In genomic region chr6:69578416-69578815, GRCm38 (mm10) we compare ENCODE assay signal across 25 mouse cellular contexts.
A peak's percentile ranks its signal among the peaks of the same experiment; 100 is the strongest.
DNase-seq lines count a peak whose midpoint lies in the region; ATAC-seq and TF ChIP-seq lines count a peak whose summit lies in the region.
"Had no signal": no experiment of that assay in that cellular context is flagged by ENCODE, and none has a peak within 500 bp of the region (broad histone marks: within the 10 kb centered on the region; RNA-seq: fewer than 3 reads in every experiment).

No protein-coding gene starts in this region.

- no peak overlapping the region for H3K27ac ChIP-seq in forebrain, postnatal 0 days (ENCODE audit: low read depth, low read length)
- H3K27ac ChIP-seq in forebrain, embryonic 14.5 days (ENCODE audit: low read depth, low read length): no peak overlapping the region
- no peak overlapping the region for H3K27ac ChIP-seq in layer of hippocampus, adult 2 months
- no peak overlapping the region for H3K27ac ChIP-seq in midbrain, postnatal 0 days (ENCODE audit: low read depth, low read length)
- H3K27ac ChIP-seq in midbrain, embryonic 10.5 days (replicated peaks): no peak overlapping the region
- H3K27ac ChIP-seq: embryonic facial prominence, embryonic 12.5 days; embryonic facial prominence, embryonic 15.5 days; forebrain, embryonic 15.5 days; heart, adult 2 months; heart, embryonic 10.5 days; heart, embryonic 13.5 days; hindbrain, embryonic 14.5 days had no signal

- TF ChIP-seq CTCF in forebrain, postnatal 0 days (IDR thresholded peaks at IDR 0.05; ENCODE audit: low read depth): 0 out of 2 replicates have a peak, but pooled peaks have one; percentile 10
- peak; percentile 34 for TF ChIP-seq CTCF in layer of hippocampus, adult 2 months (conservative IDR thresholded peaks at IDR 0.05)
- TF ChIP-seq CTCF in midbrain, postnatal 0 days (IDR thresholded peaks at IDR 0.05): peak; percentile 37; the same call in 1 of the 2 replicates

- H3K27me3 ChIP-seq in forebrain, postnatal 0 days (ENCODE audit: insufficient read depth, low read length): no peaks in the 10 kb centered on the region
- no peaks in the 10 kb centered on the region for H3K27me3 ChIP-seq in forebrain, embryonic 14.5 days (replicated peaks; ENCODE audit: control insufficient read depth, insufficient read depth, low read length)
- H3K27me3 ChIP-seq in midbrain, postnatal 0 days (ENCODE audit: insufficient read depth, low read length): no peaks in the 10 kb centered on the region
- no peaks in the 10 kb centered on the region for H3K27me3 ChIP-seq in midbrain, embryonic 10.5 days (ENCODE audit: low read depth, poor library complexity, severe bottlenecking)
- H3K27me3 ChIP-seq: embryonic facial prominence, embryonic 12.5 days; embryonic facial prominence, embryonic 15.5 days; forebrain, embryonic 15.5 days; heart, embryonic 13.5 days; Patski had no signal

- no peak for ATAC-seq in forebrain, postnatal 0 days
- no peak for ATAC-seq in forebrain, embryonic 14.5 days
- ATAC-seq in midbrain, postnatal 0 days (ENCODE audit: low FRiP score): no peak
- ATAC-seq: forebrain, embryonic 15.5 days; Patski had no signal

- H3K4me1 ChIP-seq in forebrain, postnatal 0 days (ENCODE audit: insufficient read depth): no peaks in the 10 kb centered on the region
- H3K4me1 ChIP-seq in forebrain, embryonic 14.5 days (ENCODE audit: control insufficient read depth, insufficient read depth, low read length): no peaks in the 10 kb centered on the region
- no peaks in the 10 kb centered on the region for H3K4me1 ChIP-seq in midbrain, postnatal 0 days (ENCODE audit: insufficient read depth, low read length)
- no peaks in the 10 kb centered on the region for H3K4me1 ChIP-seq in midbrain, embryonic 10.5 days
- H3K4me1 ChIP-seq: embryonic facial prominence, embryonic 12.5 days; embryonic facial prominence, embryonic 15.5 days; forebrain, embryonic 15.5 days; heart, embryonic 10.5 days; heart, embryonic 13.5 days had no signal

- 81% methylated on average over 2 of the region's 2 CpGs for WGBS in forebrain, postnatal 0 days
- WGBS in forebrain, embryonic 14.5 days: 77% methylated on average over 2 of the region's 2 CpGs
- WGBS in midbrain, postnatal 0 days: 84% methylated on average over 2 of the region's 2 CpGs
- 80% methylated on average over 2 of the region's 2 CpGs for WGBS in midbrain, embryonic 10.5 days

- no peak for DNase-seq in forebrain, postnatal 0 days
- no peak for DNase-seq in forebrain, embryonic 14.5 days (ENCODE audit: low spot score)
- DNase-seq in layer of hippocampus, adult 2 months (ENCODE audit: low spot score in 2 of 2): no peak
- DNase-seq in layer of hippocampus, adult 11-12 months (ENCODE audit: low spot score): no peak
- DNase-seq in midbrain, postnatal 0 days (ENCODE audit: low spot score): no peak
- no peak for DNase-seq in midbrain, embryonic 10.5 days (ENCODE audit: low spot score)
- DNase-seq: adrenal gland, adult 2 months; adrenal gland, postnatal 14 days; cerebellum, adult 11 months; cerebellum, adult 2 months; cerebellum, adult 9-11 months; cerebellum, postnatal 25 days; gastrocnemius, postnatal 10 days; gastrocnemius, postnatal 36 days; heart, adult 2 months; heart, postnatal 14 days; heart, postnatal 4 days had no signal

- H3K4me3 ChIP-seq in forebrain, postnatal 0 days (ENCODE audit: low read depth, low read length): no peak overlapping the region
- H3K4me3 ChIP-seq in forebrain, embryonic 14.5 days (ENCODE audit: low read depth, low read length): no peak overlapping the region
- H3K4me3 ChIP-seq in layer of hippocampus, adult 2 months: no peak overlapping the region
- H3K4me3 ChIP-seq in midbrain, postnatal 0 days (ENCODE audit: low read depth, low read length): no peak overlapping the region
- no peak overlapping the region for H3K4me3 ChIP-seq in midbrain, embryonic 10.5 days
- H3K4me3 ChIP-seq: embryonic facial prominence, embryonic 12.5 days; embryonic facial prominence, embryonic 15.5 days; forebrain, embryonic 15.5 days; heart, adult 2 months; heart, embryonic 10.5 days; heart, embryonic 13.5 days had no signal

- no peak overlapping the region for H3K9ac ChIP-seq in forebrain, postnatal 0 days
- H3K9ac ChIP-seq in forebrain, embryonic 14.5 days (ENCODE audit: low read length): no peak overlapping the region
- no peak overlapping the region for H3K9ac ChIP-seq in midbrain, postnatal 0 days (replicated peaks; ENCODE audit: low read length, poor library complexity, severe bottlenecking)
- H3K9ac ChIP-seq: embryonic facial prominence, embryonic 12.5 days; embryonic facial prominence, embryonic 15.5 days; forebrain, embryonic 15.5 days; heart, embryonic 13.5 days; hindbrain, embryonic 14.5 days had no signal

- H3K4me2 ChIP-seq in forebrain, postnatal 0 days (ENCODE audit: low read depth): no peak overlapping the region
- H3K4me2 ChIP-seq in forebrain, embryonic 14.5 days (ENCODE audit: low read length): no peak overlapping the region
- no peak overlapping the region for H3K4me2 ChIP-seq in midbrain, postnatal 0 days (ENCODE audit: low read depth, low read length, poor library complexity, severe bottlenecking)
- H3K4me2 ChIP-seq: embryonic facial prominence, embryonic 12.5 days; embryonic facial prominence, embryonic 15.5 days; forebrain, embryonic 15.5 days; heart, embryonic 13.5 days; hindbrain, embryonic 14.5 days had no signal

- no peaks in the 10 kb centered on the region for H3K9me3 ChIP-seq in forebrain, postnatal 0 days (ENCODE audit: low read length)
- H3K9me3 ChIP-seq in forebrain, embryonic 14.5 days (replicated peaks; ENCODE audit: control insufficient read depth, low read length): no peaks in the 10 kb centered on the region
- no peaks in the 10 kb centered on the region for H3K9me3 ChIP-seq in midbrain, postnatal 0 days (ENCODE audit: low read length)
- no peaks in the 10 kb centered on the region for H3K9me3 ChIP-seq in midbrain, embryonic 10.5 days (replicated peaks)
- H3K9me3 ChIP-seq: embryonic facial prominence, embryonic 12.5 days; embryonic facial prominence, embryonic 15.5 days; forebrain, embryonic 15.5 days; G1E; heart, embryonic 10.5 days; heart, embryonic 13.5 days had no signal

- no peaks in the 10 kb centered on the region for H3K36me3 ChIP-seq in forebrain, postnatal 0 days (ENCODE audit: insufficient read depth)
- H3K36me3 ChIP-seq in forebrain, embryonic 14.5 days (ENCODE audit: control insufficient read depth, insufficient read depth, low read length): no peaks in the 10 kb centered on the region
- H3K36me3 ChIP-seq in midbrain, postnatal 0 days (ENCODE audit: insufficient read depth, low read length): no peaks in the 10 kb centered on the region
- no peaks in the 10 kb centered on the region for H3K36me3 ChIP-seq in midbrain, embryonic 10.5 days
- H3K36me3 ChIP-seq: embryonic facial prominence, embryonic 12.5 days; embryonic facial prominence, embryonic 15.5 days; forebrain, embryonic 15.5 days; G1E; heart, embryonic 10.5 days; heart, embryonic 13.5 days had no signal
